Mouse (Mus musculus) cerebellum, adult 2 months (tissue): ENCODE measurements around the gene Etl4. TPM values are rescaled to one million over a fixed set of nuclear protein-coding genes. Genes with fewer than 3 reads are reported as not detected.

ENCODE experiments used
- DNase-seq, 2 experiments: peaks; one replicate each; pipeline ENCODE4 v3.0.0; 2021
- H3K27ac ChIP-seq: fragments of 200-500 bp; 2 replicates; pipeline ENCODE4 v1.5.1; 2012; ENCODE audit warnings: low read length, control low read depth, inconsistent platforms; ENCODE audit not compliant: insufficient read depth
- H3K27me3 ChIP-seq: fragments of 200-500 bp; 2 replicates; pipeline ENCODE4 v1.6.1; 2012; ENCODE audit warnings: inconsistent platforms, mild to moderate bottlenecking, low read length, moderate library complexity; ENCODE audit not compliant: control insufficient read depth, insufficient read depth
- H3K4me1 ChIP-seq: fragments of 200-500 bp; 2 replicates; pipeline ENCODE4 v1.6.1; 2011; ENCODE audit warnings: low read length; ENCODE audit not compliant: control insufficient read depth, insufficient read depth
- H3K4me3 ChIP-seq: fragments of 200-500 bp; replicated peaks from 2 replicates; pipeline ENCODE3; 2011; ENCODE audit warnings: mild to moderate bottlenecking, low read depth, low read length, control low read depth; ENCODE audit not compliant: insufficient read depth
- CTCF ChIP-seq: fragments of 200-500 bp; IDR thresholded peaks from 2 replicates; pipeline ENCODE4 v1.5.1; 2011; ENCODE audit warnings: low read depth, mild to moderate bottlenecking, control low read depth, low read length, moderate library complexity, borderline replicate concordance; ENCODE audit not compliant: insufficient read depth
- POLR2A ChIP-seq: fragments of 200-500 bp; IDR thresholded peaks from 2 replicates; pipeline ENCODE4 v1.6.1; 2011; ENCODE audit warnings: low read length, control low read depth, borderline replicate concordance; ENCODE audit not compliant: insufficient read depth
- WGBS: fragments of 180-500 bp; shearing (Covaris S2); methylation state at CpG from one replicate; pipeline ENCODE4 v1.1.7; 2018; 5-methylcytosine and 5-hydroxymethylcytosine counted together
- polyA plus RNA-seq: library from polyadenylated mRNA; depleted of rRNA; stranded (reverse); fragments of >200 nt; gene quantifications from 2 replicates; pipeline ENCODE4 v1.2.3, GENCODE M21; 2012

The Etl4 gene
- polyA plus RNA-seq, 1 experiment = 40.1 TPM

DNA sequence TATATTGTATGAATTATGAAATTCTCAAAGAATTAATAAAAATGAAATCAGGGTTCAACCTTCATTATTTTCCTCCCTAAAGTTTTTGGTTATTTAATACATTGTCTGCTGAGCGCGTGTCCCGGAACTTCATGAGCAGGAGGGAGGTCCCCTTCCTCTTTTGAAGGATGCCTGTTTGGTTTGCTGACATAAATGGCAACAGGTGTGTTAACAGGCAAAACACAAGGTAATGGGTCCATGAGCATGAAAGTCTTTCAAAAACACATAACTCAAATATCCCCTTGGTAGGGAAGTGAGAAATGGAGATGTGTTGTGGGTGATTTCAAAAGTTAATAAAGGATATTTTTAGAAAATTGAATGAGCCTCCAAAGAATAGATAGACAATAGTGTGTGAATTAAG lies 687.0 kb downstream of the Etl4 start:
- DNase-seq = no peak
- 98% methylated on average over 3 of the region's 3 CpGs for WGBS
- Histone ChIP-seq H3K4me1 (no peaks in the 10 kb centered on the region), H3K4me3 (no peak overlapping the region), H3K27ac (no peak overlapping the region), H3K27me3 (no peaks in the 10 kb centered on the region)
- no peak for TF ChIP-seq POLR2A

GRCm38 (mm10) chr2:20597193-20597592 lies 687.6 kb downstream of the Etl4 start:
- Histone ChIP-seq H3K27me3 (no peaks in the 10 kb centered on the region), H3K4me1 (no peaks in the 10 kb centered on the region), H3K27ac (no peak overlapping the region), H3K4me3 (no peak overlapping the region)
- no peak for DNase-seq
- WGBS = 32% methylated on average over 2 of the region's 2 CpGs
- TF ChIP-seq CTCF (no peak), POLR2A (no peak)

GRCm38 (mm10) chr2:20602656-20603055 lies 693.1 kb downstream of the Etl4 start:
- 53% methylated on average over 2 of the region's 2 CpGs for WGBS
- Histone ChIP-seq H3K27me3 (no peaks in the 10 kb centered on the region), H3K27ac (no peak overlapping the region), H3K4me1 (no peaks in the 10 kb centered on the region), H3K4me3 (no peak overlapping the region)
- TF ChIP-seq POLR2A = no peak
- no peak for TF ChIP-seq CTCF
- DNase-seq = no peak

DNA sequence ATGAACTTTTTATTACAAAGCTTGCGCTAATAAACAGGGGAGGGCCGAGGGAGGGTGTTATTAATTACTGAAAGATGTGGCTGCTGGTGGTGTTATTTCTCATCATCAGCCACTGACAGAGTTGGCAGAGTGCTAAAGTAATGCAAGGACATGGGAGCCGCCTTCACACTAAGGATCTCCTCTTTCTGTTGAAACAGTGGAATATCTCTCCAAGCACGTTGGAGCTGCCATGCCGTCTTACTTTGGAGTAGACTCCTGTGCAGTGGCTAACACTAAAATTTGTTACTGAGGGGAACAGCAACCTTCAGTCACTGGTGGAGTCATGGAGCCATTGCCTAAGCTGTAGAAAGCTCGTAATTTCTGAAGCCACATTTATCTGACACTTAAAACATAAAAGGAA lies 694.0 kb downstream of the Etl4 start:
- H3K27me3 ChIP-seq = no peaks in the 10 kb centered on the region
- H3K27ac ChIP-seq = no peak overlapping the region
- no peak for DNase-seq
- H3K4me3 ChIP-seq = no peak overlapping the region
- H3K4me1 ChIP-seq = no peaks in the 10 kb centered on the region
- 85% methylated on average over 6 of the region's 6 CpGs for WGBS
- TF ChIP-seq CTCF (no peak), POLR2A (no peak)

GRCm38 (mm10) chr2:20603991-20604390 lies 694.4 kb downstream of the Etl4 start:
- no peak for DNase-seq
- WGBS = 85% methylated on average over 6 of the region's 6 CpGs
- Histone ChIP-seq H3K4me3 (no peak overlapping the region), H3K27ac (no peak overlapping the region), H3K4me1 (no peaks in the 10 kb centered on the region), H3K27me3 (no peaks in the 10 kb centered on the region)
- TF ChIP-seq CTCF = no peak
- TF ChIP-seq POLR2A = no peak

GRCm38 (mm10) chr2:20609203-20609602 lies 699.6 kb downstream of the Etl4 start:
- DNase-seq = no peak
- Histone ChIP-seq H3K4me1 (no peaks in the 10 kb centered on the region), H3K27ac (no peak overlapping the region), H3K27me3 (no peaks in the 10 kb centered on the region), H3K4me3 (no peak overlapping the region)
- TF ChIP-seq CTCF (no peak), POLR2A (no peak)
- 72% methylated on average over 8 of the region's 8 CpGs for WGBS

- Histone ChIP-seq H3K27ac (no peak overlapping the region), H3K27me3 (no peaks in the 10 kb centered on the region), H3K4me3 (no peak overlapping the region), H3K4me1 (no peaks in the 10 kb centered on the region)
- WGBS = 91% methylated on average over 1 of the region's 1 CpGs
- peak in 1 of 2 experiments; percentile 11 for DNase-seq
- no peak for TF ChIP-seq POLR2A
- peak; percentile 14; the same call in 1 of the 2 replicates for TF ChIP-seq CTCF
Measured at GRCm38 (mm10) chr2:20615948-20616347, 706.4 kb downstream of the Etl4 start.

GRCm38 (mm10) chr2:20618396-20618795 lies 708.8 kb downstream of the Etl4 start:
- DNase-seq = peak in 1 of 2 experiments; percentile 18
- Histone ChIP-seq H3K27ac (no peak overlapping the region), H3K4me3 (no peak overlapping the region), H3K4me1 (no peaks in the 10 kb centered on the region), H3K27me3 (no peaks in the 10 kb centered on the region)
- WGBS = 51% methylated on average over 5 of the region's 5 CpGs
- TF ChIP-seq POLR2A (no peak), CTCF (no peak)
